Comparison of ENCODE assay signal across 9 mouse cellular contexts in the genomic region with DNA sequence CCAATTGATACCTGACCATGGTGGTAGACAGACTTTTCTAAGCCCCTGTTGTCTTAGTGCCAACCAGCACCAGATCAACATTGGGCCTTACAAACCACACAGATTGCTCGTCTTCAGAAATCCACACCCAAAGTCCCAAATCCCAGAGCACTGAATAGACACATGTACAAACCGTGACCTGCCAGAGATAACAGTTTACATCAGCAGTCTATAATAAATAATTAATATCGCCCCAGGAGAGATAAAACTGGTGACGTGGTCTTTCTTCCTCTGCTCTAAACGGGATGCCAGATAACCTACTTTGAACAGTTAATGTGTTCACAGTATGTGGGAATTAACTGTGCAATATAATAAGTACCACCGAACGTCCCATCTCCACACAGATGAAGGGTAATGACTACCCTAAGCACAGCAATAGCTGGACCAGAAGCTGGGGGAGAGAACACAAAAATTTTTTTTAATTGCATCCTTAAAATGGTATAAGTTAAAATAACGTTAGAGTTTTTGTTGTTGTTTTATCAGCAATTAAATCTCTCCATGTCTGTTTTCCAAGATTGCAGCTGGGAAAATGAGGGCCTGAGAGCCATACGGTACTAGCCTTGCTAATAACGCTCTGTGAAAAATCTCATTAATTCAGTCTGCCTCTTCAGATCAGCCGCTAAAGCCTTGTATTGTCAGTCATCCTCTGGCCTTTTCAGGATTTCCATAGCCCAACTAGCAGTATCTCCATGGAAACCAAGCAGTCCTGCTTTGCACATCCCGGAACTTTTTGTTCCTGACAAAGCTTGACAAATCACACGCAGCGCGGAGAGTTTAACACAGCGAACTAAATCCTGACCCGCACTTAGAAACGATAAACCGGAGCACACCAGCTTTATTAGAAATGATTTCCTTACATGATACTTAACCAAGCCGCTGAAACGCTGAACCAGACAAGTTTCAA.
DNase-seq lines count a peak whose midpoint lies in the region; ATAC-seq and TF ChIP-seq lines count a peak whose summit lies in the region.
"Had no signal": no experiment of that assay in that cellular context is flagged by ENCODE, and none has a peak within 500 bp of the region (broad histone marks: within the 10 kb centered on the region; RNA-seq: fewer than 3 reads in every experiment).

No protein-coding gene starts in this region.

- no peaks in the 10 kb centered on the region for H3K36me3 ChIP-seq in intestine, embryonic 14.5 days (ENCODE audit: control insufficient read depth, insufficient read depth, low read length)
- H3K36me3 ChIP-seq in intestine, postnatal 0 days (ENCODE audit: control insufficient read depth, insufficient read depth), result no peaks in the 10 kb centered on the region
- H3K36me3 ChIP-seq in forebrain, postnatal 0 days (ENCODE audit: insufficient read depth), result no peaks in the 10 kb centered on the region
- no peaks in the 10 kb centered on the region for H3K36me3 ChIP-seq in midbrain, embryonic 10.5 days

- peak overlapping the region; percentile 38 for H3K4me2 ChIP-seq in intestine, embryonic 14.5 days (ENCODE audit: low read length)
- H3K4me2 ChIP-seq in intestine, postnatal 0 days (replicated peaks; ENCODE audit: low read depth), result no peak overlapping the region
- peak overlapping the region; percentile 43 for H3K4me2 ChIP-seq in forebrain, postnatal 0 days (ENCODE audit: low read depth)

- H3K4me3 ChIP-seq in intestine, embryonic 14.5 days (ENCODE audit: low read depth, low read length), result no peak overlapping the region
- H3K4me3 ChIP-seq in intestine, postnatal 0 days (ENCODE audit: low read depth, low read length), result no peak overlapping the region
- no peak overlapping the region; the same call in 1 of the 2 replicates for H3K4me3 ChIP-seq in forebrain, postnatal 0 days (ENCODE audit: low read depth, low read length)
- H3K4me3 ChIP-seq in midbrain, embryonic 10.5 days, result peak overlapping the region; percentile 41
- H3K4me3 ChIP-seq: megakaryocyte, embryonic 14.5 days had no signal

- peak; percentile 61 for DNase-seq in intestine, embryonic 14.5 days (ENCODE audit: low spot score)
- peak; percentile 81 for DNase-seq in forebrain, postnatal 0 days
- peak; percentile 16 for DNase-seq in hindlimb bud, embryonic 11.5 days (ENCODE audit: extremely low spot score, low read depth, low spot score)
- peak; percentile 81 for DNase-seq in midbrain, embryonic 10.5 days (ENCODE audit: low spot score)
- peak; percentile 58 for DNase-seq in telencephalon, adult 2 months (ENCODE audit: low read depth, low spot score)
- DNase-seq in testis, postnatal 10 days (ENCODE audit: low spot score), result no peak
- no peak for DNase-seq in lung, postnatal 4 days

- peaks cover 10% of the 10 kb centered on the region for H3K4me1 ChIP-seq in intestine, embryonic 14.5 days (replicated peaks; ENCODE audit: control insufficient read depth, insufficient read depth, low read length)
- H3K4me1 ChIP-seq in intestine, postnatal 0 days (replicated peaks; ENCODE audit: control insufficient read depth, insufficient read depth, low read length), result no peaks in the 10 kb centered on the region
- peaks cover 14% of the 10 kb centered on the region; the same call in 1 of the 2 replicates for H3K4me1 ChIP-seq in forebrain, postnatal 0 days (ENCODE audit: insufficient read depth)
- H3K4me1 ChIP-seq in midbrain, embryonic 10.5 days, result peaks cover 49% of the 10 kb centered on the region

- no peak for TF ChIP-seq CTCF in intestine, postnatal 0 days (IDR thresholded peaks at IDR 0.05; ENCODE audit: low read depth)
- TF ChIP-seq CTCF in forebrain, postnatal 0 days (IDR thresholded peaks at IDR 0.05; ENCODE audit: low read depth), result no peak

- H3K27ac ChIP-seq in intestine, embryonic 14.5 days (ENCODE audit: low read depth), result no peak overlapping the region
- H3K27ac ChIP-seq in intestine, postnatal 0 days (ENCODE audit: low read depth, low read length), result no peak overlapping the region
- H3K27ac ChIP-seq in forebrain, postnatal 0 days (ENCODE audit: low read depth, low read length), result peak overlapping the region; percentile 70
- peak overlapping the region; percentile 81 for H3K27ac ChIP-seq in midbrain, embryonic 10.5 days (replicated peaks)

- WGBS in intestine, embryonic 14.5 days, result 21% methylated on average over 21 of the region's 21 CpGs
- 33% methylated on average over 21 of the region's 21 CpGs for WGBS in intestine, postnatal 0 days
- WGBS in forebrain, postnatal 0 days, result 4% methylated on average over 21 of the region's 21 CpGs
- WGBS in midbrain, embryonic 10.5 days, result 9% methylated on average over 21 of the region's 21 CpGs

- no peak for ATAC-seq in intestine, embryonic 14.5 days (replicated peaks; ENCODE audit: low FRiP score, low TSS enrichment, low read depth)
- ATAC-seq in intestine, postnatal 0 days, result no peak
- peak; percentile 93 for ATAC-seq in forebrain, postnatal 0 days

- H3K27me3 ChIP-seq in intestine, embryonic 14.5 days (replicated peaks; ENCODE audit: control insufficient read depth, insufficient read depth, low read length), result 0 out of 2 replicates have a peak, but pooled peaks cover 5% of the 10 kb centered on the region
- no peaks in the 10 kb centered on the region for H3K27me3 ChIP-seq in intestine, postnatal 0 days (replicated peaks; ENCODE audit: control insufficient read depth, insufficient read depth, low read length)
- no peaks in the 10 kb centered on the region for H3K27me3 ChIP-seq in forebrain, postnatal 0 days (ENCODE audit: insufficient read depth, low read length)
- H3K27me3 ChIP-seq in midbrain, embryonic 10.5 days (ENCODE audit: low read depth, poor library complexity, severe bottlenecking), result peaks cover 85% of the 10 kb centered on the region

- no peaks in the 10 kb centered on the region for H3K9me3 ChIP-seq in intestine, embryonic 14.5 days (ENCODE audit: control insufficient read depth, low read length)
- H3K9me3 ChIP-seq in intestine, postnatal 0 days (ENCODE audit: control insufficient read depth), result no peaks in the 10 kb centered on the region
- no peaks in the 10 kb centered on the region for H3K9me3 ChIP-seq in forebrain, postnatal 0 days (ENCODE audit: low read length)
- no peaks in the 10 kb centered on the region for H3K9me3 ChIP-seq in midbrain, embryonic 10.5 days (replicated peaks)

- H3K9ac ChIP-seq in intestine, embryonic 14.5 days (ENCODE audit: low read length), result peak overlapping the region; percentile 27; the same call in 1 of the 2 replicates
- H3K9ac ChIP-seq in intestine, postnatal 0 days (ENCODE audit: low read depth, low read length), result no peak overlapping the region
- peak overlapping the region; percentile 22; the same call in 1 of the 2 replicates for H3K9ac ChIP-seq in forebrain, postnatal 0 days

Comparison
In these comparisons a context has a peak if more than half of its experiments do, and no peak if none do; other contexts are left out.
1. DNase-seq: peak in intestine, embryonic 14.5 days (single experiment), forebrain, postnatal 0 days (single experiment), hindlimb bud, embryonic 11.5 days (single experiment), midbrain, embryonic 10.5 days (single experiment) and telencephalon, adult 2 months (single experiment); none in testis, postnatal 10 days (single experiment) and lung, postnatal 4 days (0 of 2).
2. H3K27ac ChIP-seq: peak in forebrain, postnatal 0 days (single experiment) and midbrain, embryonic 10.5 days (single experiment); none in intestine, embryonic 14.5 days (single experiment) and intestine, postnatal 0 days (single experiment).